In the genomic region with DNA sequence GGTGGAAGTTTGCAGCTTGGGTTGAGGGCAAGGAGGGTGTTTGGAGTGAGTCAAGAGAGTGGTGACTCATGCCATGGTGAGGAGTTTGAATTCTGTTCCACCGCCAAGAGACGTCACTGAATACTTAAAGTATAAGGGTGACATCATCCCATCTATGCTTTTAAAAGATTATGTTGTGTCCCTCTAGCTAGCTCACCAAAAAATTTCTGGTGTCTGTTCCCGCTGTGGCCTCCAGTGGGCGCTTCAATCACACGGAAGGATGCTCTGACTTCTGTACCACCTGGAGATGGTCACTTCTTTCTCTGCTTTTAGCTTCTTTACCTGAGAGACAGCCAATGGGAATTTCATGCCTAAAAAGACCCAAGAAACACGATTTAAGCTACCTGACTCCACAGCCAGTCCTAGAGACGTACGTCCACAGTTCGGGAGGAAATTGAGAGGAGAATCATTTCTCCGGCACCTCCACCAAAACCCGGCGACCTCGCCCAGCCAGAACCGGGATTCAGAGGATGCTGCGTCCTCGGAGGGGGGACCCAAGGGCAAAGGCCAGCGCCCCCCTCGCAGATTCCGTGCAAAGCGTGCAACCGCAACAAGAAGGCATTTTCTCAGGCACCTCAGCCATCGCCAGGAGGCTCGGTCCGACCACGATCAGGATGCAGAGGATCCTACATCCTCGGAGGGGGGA, we compare ENCODE assay signal across 7 mouse cellular contexts. TPM values are rescaled to one million over a fixed set of nuclear protein-coding genes. Genes with fewer than 3 reads are reported as not detected.
DNase-seq lines count a peak whose midpoint lies in the region; ATAC-seq and TF ChIP-seq lines count a peak whose summit lies in the region.

No protein-coding gene starts in this region.

- H3K9ac ChIP-seq in hindbrain, embryonic 14.5 days: peak overlapping the region; percentile 70

- intact Hi-C loops in left cerebral cortex, postnatal 14 days (cut with DNase I): no loop called here

- TF ChIP-seq CTCF in E14TG2a.4 (conservative IDR thresholded peaks at IDR 0.05; ENCODE audit: low read length): peak; percentile 99
- peak; percentile 70 for TF ChIP-seq CTCF in bone marrow, adult 2 months (IDR thresholded peaks at IDR 0.05; ENCODE audit: control insufficient read depth, insufficient read depth, low read length)
- TF ChIP-seq CTCF in small intestine, adult 2 months (IDR thresholded peaks at IDR 0.05; ENCODE audit: extremely low read depth, insufficient read length, insufficient replicate concordance, low read depth, low read length): peak; percentile 76; the same call in 1 of the 2 replicates

- no peak for TF ChIP-seq POLR2A in bone marrow, adult 2 months (IDR thresholded peaks at IDR 0.05; ENCODE audit: borderline replicate concordance, control insufficient read depth, low read depth, low read length)
- TF ChIP-seq POLR2A in small intestine, adult 2 months (IDR thresholded peaks at IDR 0.05; ENCODE audit: low read depth, low read length): 0 out of 2 replicates have a peak, but pooled peaks have one; percentile 5

- WGBS in bone marrow, adult 2 months: 5% methylated on average over 26 of the region's 26 CpGs
- WGBS in hindbrain, embryonic 14.5 days: 1% methylated on average over 26 of the region's 26 CpGs
- WGBS in small intestine, adult 2 months: 5% methylated on average over 26 of the region's 26 CpGs

- H3K36me3 ChIP-seq in E14TG2a.4 (ENCODE audit: insufficient read depth, low read length): peaks cover 23% of the 10 kb centered on the region
- H3K36me3 ChIP-seq in erythroblast, embryonic 14.5 days (ENCODE audit: control insufficient read depth): peaks cover 19% of the 10 kb centered on the region
- 0 out of 2 replicates have a peak, but pooled peaks cover 8% of the 10 kb centered on the region for H3K36me3 ChIP-seq in hindbrain, embryonic 14.5 days (replicated peaks; ENCODE audit: control insufficient read depth, insufficient read depth)
- peaks cover 4% of the 10 kb centered on the region; the same call in 1 of the 2 replicates for H3K36me3 ChIP-seq in small intestine, adult 2 months (ENCODE audit: control insufficient read depth, insufficient read depth, low read length)

- peak; percentile 79 for DNase-seq in hindbrain, embryonic 14.5 days (ENCODE audit: low spot score)
- DNase-seq in left cerebral cortex, postnatal 14 days (ENCODE audit: low spot score in 2 of 2): peak; percentile 84 to 90

- H3K4me3 ChIP-seq in E14TG2a.4 (replicated peaks; ENCODE audit: low read length): peak overlapping the region; percentile 84
- no peak overlapping the region for H3K4me3 ChIP-seq in bone marrow, adult 2 months (replicated peaks; ENCODE audit: control insufficient read depth, low read depth, low read length)
- H3K4me3 ChIP-seq in erythroblast, embryonic 14.5 days (replicated peaks): peak overlapping the region; percentile 56
- H3K4me3 ChIP-seq in hindbrain, embryonic 14.5 days (replicated peaks; ENCODE audit: low read length): peak overlapping the region; percentile 49
- H3K4me3 ChIP-seq in small intestine, adult 2 months (ENCODE audit: low read depth, low read length): peak overlapping the region; percentile 37

- ATAC-seq in hindbrain, embryonic 14.5 days (ENCODE audit: low FRiP score): no peak
- ATAC-seq in megakaryocyte progenitor cell, adult 5-6 weeks (replicated peaks; ENCODE audit: poor library complexity): peak; percentile 59

- H3K27me3 ChIP-seq in E14TG2a.4 (ENCODE audit: insufficient read depth, low read length): peaks cover 33% of the 10 kb centered on the region
- H3K27me3 ChIP-seq in erythroblast, embryonic 14.5 days (ENCODE audit: control insufficient read depth): peaks cover 35% of the 10 kb centered on the region
- H3K27me3 ChIP-seq in hindbrain, embryonic 14.5 days (ENCODE audit: control insufficient read depth, insufficient read depth, low read length): peaks cover 24% of the 10 kb centered on the region
- peaks cover 3% of the 10 kb centered on the region; the same call in 1 of the 2 replicates for H3K27me3 ChIP-seq in small intestine, adult 2 months (ENCODE audit: control insufficient read depth, insufficient read depth, low read length)

- H3K4me2 ChIP-seq in hindbrain, embryonic 14.5 days (replicated peaks): peak overlapping the region; percentile 99

- no peaks in the 10 kb centered on the region for H3K9me3 ChIP-seq in E14TG2a.4 (ENCODE audit: low read length)
- H3K9me3 ChIP-seq in erythroblast, embryonic 14.5 days (ENCODE audit: control insufficient read depth, low read length): no peaks in the 10 kb centered on the region
- no peaks in the 10 kb centered on the region for H3K9me3 ChIP-seq in hindbrain, embryonic 14.5 days (ENCODE audit: control insufficient read depth, low read length)

- H3K4me1 ChIP-seq in E14TG2a.4 (replicated peaks; ENCODE audit: low read depth, low read length): peaks cover 56% of the 10 kb centered on the region
- no peaks in the 10 kb centered on the region for H3K4me1 ChIP-seq in bone marrow, adult 2 months (ENCODE audit: control insufficient read depth, insufficient read depth, low read length)
- peaks cover 30% of the 10 kb centered on the region for H3K4me1 ChIP-seq in erythroblast, embryonic 14.5 days (ENCODE audit: control insufficient read depth)
- H3K4me1 ChIP-seq in hindbrain, embryonic 14.5 days (replicated peaks; ENCODE audit: control insufficient read depth, insufficient read depth, low read length): peaks cover 14% of the 10 kb centered on the region
- H3K4me1 ChIP-seq in small intestine, adult 2 months (ENCODE audit: control insufficient read depth, insufficient read depth, insufficient read length, low read length): peaks cover 9% of the 10 kb centered on the region

- no peak overlapping the region for H3K27ac ChIP-seq in bone marrow, adult 2 months (ENCODE audit: control insufficient read depth, insufficient read depth, low read depth, low read length, poor library complexity)
- H3K27ac ChIP-seq in hindbrain, embryonic 14.5 days: peak overlapping the region; percentile 55; the same call in 1 of the 2 replicates
- no peak overlapping the region for H3K27ac ChIP-seq in small intestine, adult 2 months (ENCODE audit: insufficient read depth, low read depth, low read length)

RNA-seq across cellular contexts. Expression of a gene that starts 0.4 kb away (rescaled TPM):
- polyA plus RNA-seq in bone marrow, adult 2 months (2011; ENCODE audit: insufficient read depth, insufficient read length, low replicate concordance, missing spikeins): not detected in 2 replicates
- not detected in 2 replicates for polyA plus RNA-seq in erythroblast, embryonic 14.5 days (2012)
- 0.48 and 0.81 TPM in 2 replicates for polyA plus RNA-seq in hindbrain, embryonic 14.5 days (2014; fragmentation: Nextera tagmentation; extraction: Ambion mirVana)
- total RNA-seq in left cerebral cortex, postnatal 14 days (2021): 1 to 10 TPM in 1 of 2 experiments, under 1 TPM in 1; 0.86 to 1.1 TPM
- total RNA-seq in megakaryocyte progenitor cell, adult 5-6 weeks (2015): not detected in 2 replicates
- not detected in 2 replicates for total RNA-seq in megakaryocyte progenitor cell, adult 5-6 weeks (2017)
- polyA plus RNA-seq in small intestine, adult 2 months (2012; rRNA removed): not detected in 2 replicates

RNA-seq across cellular contexts. Expression of a gene that starts 0.4 kb away (rescaled TPM):
- not detected in 2 replicates for polyA plus RNA-seq in bone marrow, adult 2 months (2011; ENCODE audit: insufficient read depth, insufficient read length, low replicate concordance, missing spikeins)
- polyA plus RNA-seq in erythroblast, embryonic 14.5 days (2012): not detected in 2 replicates
- 11.6 and 12.6 TPM in 2 replicates for polyA plus RNA-seq in hindbrain, embryonic 14.5 days (2014; fragmentation: Nextera tagmentation; extraction: Ambion mirVana)
- total RNA-seq in left cerebral cortex, postnatal 14 days (2021): 10 to 100 TPM; 12.7 to 14.3 TPM
- not detected in 2 replicates for total RNA-seq in megakaryocyte progenitor cell, adult 5-6 weeks (2015)
- not detected in 2 replicates for total RNA-seq in megakaryocyte progenitor cell, adult 5-6 weeks (2017)
- 0.15 and 0.25 TPM in 2 replicates for polyA plus RNA-seq in small intestine, adult 2 months (2012; rRNA removed)

RNA-seq across cellular contexts. Expression of a gene that starts 4.4 kb away (rescaled TPM):
- polyA plus RNA-seq in bone marrow, adult 2 months (2011; ENCODE audit: insufficient read depth, insufficient read length, low replicate concordance, missing spikeins): 27.7 and 54.8 TPM in 2 replicates
- polyA plus RNA-seq in erythroblast, embryonic 14.5 days (2012): 1.2 and 1.7 TPM in 2 replicates
- 132 and 141 TPM in 2 replicates for polyA plus RNA-seq in hindbrain, embryonic 14.5 days (2014; fragmentation: Nextera tagmentation; extraction: Ambion mirVana)
- 10 to 100 TPM; 78.7 to 86.3 TPM for total RNA-seq in left cerebral cortex, postnatal 14 days (2021)
- total RNA-seq in megakaryocyte progenitor cell, adult 5-6 weeks (2015): 76.6 and 87.2 TPM in 2 replicates
- 26.5 and 32.3 TPM in 2 replicates for total RNA-seq in megakaryocyte progenitor cell, adult 5-6 weeks (2017)
- 49.3 and 87.5 TPM in 2 replicates for polyA plus RNA-seq in small intestine, adult 2 months (2012; rRNA removed)

RNA-seq across cellular contexts. Expression of a gene that starts 11.9 kb away (rescaled TPM):
- 8.6 and 18.7 TPM in 2 replicates for polyA plus RNA-seq in bone marrow, adult 2 months (2011; ENCODE audit: insufficient read depth, insufficient read length, low replicate concordance, missing spikeins)
- polyA plus RNA-seq in erythroblast, embryonic 14.5 days (2012): 0.21 and 0.30 TPM in 2 replicates
- 32.3 and 36.8 TPM in 2 replicates for polyA plus RNA-seq in hindbrain, embryonic 14.5 days (2014; fragmentation: Nextera tagmentation; extraction: Ambion mirVana)
- total RNA-seq in left cerebral cortex, postnatal 14 days (2021): 10 to 100 TPM; 36.2 to 38.4 TPM
- total RNA-seq in megakaryocyte progenitor cell, adult 5-6 weeks (2015): 26.2 and 33.1 TPM in 2 replicates
- 38.7 and 40.4 TPM in 2 replicates for total RNA-seq in megakaryocyte progenitor cell, adult 5-6 weeks (2017)
- polyA plus RNA-seq in small intestine, adult 2 months (2012; rRNA removed): 9.1 and 9.6 TPM in 2 replicates

RNA-seq across cellular contexts. Expression of a gene that starts 24.5 kb away (rescaled TPM):
- polyA plus RNA-seq in bone marrow, adult 2 months (2011; ENCODE audit: insufficient read depth, insufficient read length, low replicate concordance, missing spikeins): 13.3 and 25.7 TPM in 2 replicates
- 0.52 and 0.89 TPM in 2 replicates for polyA plus RNA-seq in erythroblast, embryonic 14.5 days (2012)
- polyA plus RNA-seq in hindbrain, embryonic 14.5 days (2014; fragmentation: Nextera tagmentation; extraction: Ambion mirVana): 8.5 and 9.3 TPM in 2 replicates
- 100 to 1,000 TPM; 110 to 114 TPM for total RNA-seq in left cerebral cortex, postnatal 14 days (2021)
- total RNA-seq in megakaryocyte progenitor cell, adult 5-6 weeks (2015): 7.9 and 9.4 TPM in 2 replicates
- total RNA-seq in megakaryocyte progenitor cell, adult 5-6 weeks (2017): 19.0 and 24.4 TPM in 2 replicates
- polyA plus RNA-seq in small intestine, adult 2 months (2012; rRNA removed): 12.5 and 18.2 TPM in 2 replicates

Comparison
In these comparisons a context has a peak if more than half of its experiments do, and no peak if none do; other contexts are left out.
1. RNA of a gene that starts 0.4 kb away (polyA plus RNA-seq): 11.6 to 12.6 TPM in hindbrain, embryonic 14.5 days; 0.15 to 0.25 TPM in small intestine, adult 2 months, not detected in erythroblast, embryonic 14.5 days and not detected in bone marrow, adult 2 months; every median in the first group is over 10 times any median in the second.
2. RNA of a gene that starts 4.4 kb away (polyA plus RNA-seq): 132 to 141 TPM in hindbrain, embryonic 14.5 days, 49.3 to 87.5 TPM in small intestine, adult 2 months and 27.7 to 54.8 TPM in bone marrow, adult 2 months; 1.2 to 1.7 TPM in erythroblast, embryonic 14.5 days; every median in the first group is over 10 times any median in the second.
3. Peak in every context shown above with its lines, with median percentiles within 50 percentile points of each other: CTCF ChIP-seq.